Mouse (Mus musculus) lung, postnatal 0 days (tissue): ENCODE measurements around the gene Loxl3. TPM values are rescaled to one million over a fixed set of nuclear protein-coding genes. Genes with fewer than 3 reads are reported as not detected.

Source experiments
- ATAC-seq: fragments of 200-750 bp; cut with Nextera tagmentation; 2 replicates; pipeline ENCODE4 v1.8.0; 2017; ENCODE audit warnings: moderate library complexity
- DNase-seq: peaks from one replicate; pipeline ENCODE4 v3.0.0-alpha.2; 2016; ENCODE audit warnings: low spot score
- H3K27ac ChIP-seq: fragments of 300-500 bp; sonication (generic); 2 replicates; pipeline ENCODE4 v1.5.1; 2014; ENCODE audit warnings: antibody characterized with exemption, mild to moderate bottlenecking, low read length, mixed read lengths
- H3K27me3 ChIP-seq: fragments of 300-500 bp; sonication (generic); replicated peaks from 2 replicates; pipeline ENCODE4 v1.6.1; 2014; ENCODE audit warnings: low read length, mixed read lengths; ENCODE audit not compliant: insufficient read depth
- H3K36me3 ChIP-seq: fragments of 300-500 bp; sonication (generic); 2 replicates; pipeline ENCODE4 v1.6.1; 2014; ENCODE audit warnings: low read length, mixed read lengths; ENCODE audit not compliant: insufficient read depth
- H3K4me1 ChIP-seq: fragments of 300-500 bp; sonication (generic); 2 replicates; pipeline ENCODE4 v1.6.1; 2014; ENCODE audit warnings: antibody characterized with exemption, low read depth, low read length, mixed read lengths; ENCODE audit not compliant: insufficient read depth
- H3K4me2 ChIP-seq: fragments of 300-500 bp; sonication (generic); replicated peaks from 2 replicates; pipeline ENCODE4 v1.6.1; 2014; ENCODE audit warnings: low read depth, mild to moderate bottlenecking, low read length, moderate library complexity, mixed read lengths
- H3K4me3 ChIP-seq: fragments of 300-500 bp; sonication (generic); 2 replicates; pipeline ENCODE4 v1.5.1; 2014; ENCODE audit warnings: low read depth, low read length
- H3K9ac ChIP-seq: fragments of 300-500 bp; sonication (generic); replicated peaks from 2 replicates; pipeline ENCODE4 v1.6.1; 2014; ENCODE audit warnings: low read depth, mild to moderate bottlenecking
- H3K9me3 ChIP-seq: fragments of 300-500 bp; sonication (generic); 2 replicates; pipeline ENCODE4 v1.6.1; 2016; ENCODE audit warnings: low read length, mixed read lengths
- CTCF ChIP-seq: IDR thresholded peaks from 2 replicates; pipeline ENCODE4 v1.5.1; 2016; ENCODE audit warnings: antibody characterized with exemption, mild to moderate bottlenecking
- EP300 ChIP-seq: IDR thresholded peaks from 2 replicates; pipeline ENCODE4 v1.6.1; 2016; ENCODE audit warnings: antibody characterized with exemption, mild to moderate bottlenecking, control low read depth
- WGBS: fragments of 180-500 bp; shearing (Covaris S2); extraction: QIAGEN DNeasy Blood & Tissue Kit; methylation state at CpG from one replicate; pipeline ENCODE4 v1.1.7; 2014; 5-methylcytosine and 5-hydroxymethylcytosine counted together
- polyA plus RNA-seq: library from polyadenylated mRNA; unstranded; fragments of >200 nt; fragmentation: Nextera tagmentation; extraction: Ambion mirVana; gene quantifications from 2 replicates; pipeline ENCODE4 v1.2.1, GENCODE M21; 2015

The Loxl3 gene
- polyA plus RNA-seq, 1 experiment from 2014 or later = 10.1 TPM

DNA sequence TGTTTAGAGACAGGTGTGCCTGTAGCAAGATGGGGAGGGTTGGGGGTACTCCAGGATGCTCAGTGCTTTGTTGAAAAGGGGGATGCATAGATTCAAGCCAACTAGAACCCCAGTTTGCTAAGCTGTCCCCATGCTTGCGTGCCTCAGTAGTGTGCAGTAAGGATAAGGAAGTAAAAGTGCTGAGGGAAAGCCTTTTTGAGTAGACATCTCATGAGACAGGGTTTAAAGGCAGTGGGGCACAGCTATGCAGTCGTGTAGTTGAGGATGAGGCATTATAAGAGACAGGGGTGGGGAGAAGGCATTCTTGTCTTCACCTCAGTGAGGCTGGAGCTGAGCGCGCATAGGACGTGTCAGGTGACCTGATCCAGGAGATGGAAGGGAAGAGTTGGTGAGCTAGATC lies 6.6 kb downstream of the Loxl3 start:
- Histone ChIP-seq H3K36me3 (no peaks in the 10 kb centered on the region), H3K4me3 (no peak overlapping the region), H3K4me1 (no peaks in the 10 kb centered on the region; the same call in 1 of the 2 replicates), H3K4me2 (no peak overlapping the region), H3K9ac (no peak overlapping the region), H3K9me3 (no peaks in the 10 kb centered on the region), H3K27me3 (no peaks in the 10 kb centered on the region), H3K27ac (no peak overlapping the region)
- WGBS = 73% methylated on average over 5 of the region's 5 CpGs
- DNase-seq (no peak), ATAC-seq (no peak)
- no peak for TF ChIP-seq CTCF
- no peak for TF ChIP-seq EP300

DNA sequence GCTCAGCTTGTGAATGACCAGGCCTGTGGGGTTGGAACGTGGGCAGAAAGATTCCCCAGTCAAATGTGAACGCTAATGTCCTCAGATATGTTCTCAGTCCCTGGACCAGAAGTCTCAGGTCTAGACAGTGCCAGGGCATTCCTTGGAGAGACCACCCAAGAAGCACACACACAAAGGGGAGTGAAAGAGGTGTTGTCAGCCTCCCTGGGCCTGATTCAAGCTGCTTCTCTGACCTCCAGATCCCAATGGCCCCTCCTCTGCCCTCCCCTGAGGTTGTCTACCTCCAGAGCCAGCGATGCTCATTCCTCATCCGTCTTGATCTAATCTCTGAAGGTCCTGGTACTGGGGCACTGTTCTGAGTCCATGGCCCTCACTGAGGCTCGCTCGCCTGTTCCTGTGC lies 9.6 kb downstream of the Loxl3 start:
- DNase-seq (no peak), ATAC-seq (no peak)
- no peaks in the 10 kb centered on the region for H3K36me3 ChIP-seq
- no peak overlapping the region for H3K4me2 ChIP-seq
- H3K27me3 ChIP-seq = no peaks in the 10 kb centered on the region
- TF ChIP-seq EP300 (no peak), CTCF (no peak)
- no peak overlapping the region for H3K4me3 ChIP-seq
- H3K27ac ChIP-seq = no peak overlapping the region
- no peaks in the 10 kb centered on the region for H3K4me1 ChIP-seq
- no peak overlapping the region for H3K9ac ChIP-seq
- H3K9me3 ChIP-seq = no peaks in the 10 kb centered on the region
- WGBS = 53% methylated on average over 6 of the region's 6 CpGs

DNA sequence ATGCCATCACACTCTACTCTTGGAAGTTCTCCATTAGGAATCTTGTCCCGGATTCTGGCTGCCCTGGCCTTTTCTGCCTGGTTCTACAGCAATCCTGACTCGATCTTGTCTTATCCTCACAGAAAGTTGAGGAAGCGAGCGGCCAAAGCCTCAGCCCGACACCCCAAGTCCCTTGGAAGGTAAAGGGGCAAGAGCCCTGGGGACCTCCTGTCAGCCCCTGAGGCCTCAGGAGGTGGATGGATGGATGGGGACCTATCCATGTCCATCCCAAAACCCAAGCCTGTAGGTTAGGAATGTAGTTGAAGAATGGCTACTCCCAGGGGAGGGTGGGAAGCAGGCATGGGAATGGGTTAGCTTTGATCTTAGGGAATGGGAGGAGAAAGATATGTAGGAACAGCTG lies 10.0 kb downstream of the Loxl3 start:
- DNase-seq = no peak
- no peaks in the 10 kb centered on the region for H3K4me1 ChIP-seq

DNA sequence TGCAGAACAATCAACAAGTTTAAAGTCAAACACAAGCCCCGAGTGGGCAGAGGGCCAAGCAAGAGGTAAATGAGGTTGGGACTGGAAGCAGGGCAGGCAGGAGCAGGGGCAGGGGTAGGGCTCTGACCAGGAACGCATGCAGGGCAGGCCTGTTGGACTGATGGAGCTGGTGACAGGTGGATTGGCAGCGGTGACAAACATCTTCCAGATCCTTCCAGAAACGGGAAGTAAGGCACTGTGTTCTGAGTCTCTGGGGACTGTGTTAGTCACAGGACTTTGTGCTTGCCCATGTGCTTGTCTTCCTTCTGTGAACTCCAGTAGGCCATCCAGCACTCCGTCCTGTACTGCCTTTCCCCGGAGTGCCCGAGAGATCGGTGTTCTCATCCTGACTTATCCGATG lies 10.8 kb downstream of the Loxl3 start:
- no peak overlapping the region for H3K27ac ChIP-seq

More for the DNA sequence above, 10.0 kb downstream of the Loxl3 start:
- H3K4me2 ChIP-seq = no peak overlapping the region
- H3K4me3 ChIP-seq = no peak overlapping the region
- no peaks in the 10 kb centered on the region for H3K9me3 ChIP-seq
- H3K27ac ChIP-seq = no peak overlapping the region
- H3K36me3 ChIP-seq = no peaks in the 10 kb centered on the region
- H3K27me3 ChIP-seq = no peaks in the 10 kb centered on the region
- WGBS = 83% methylated on average over 5 of the region's 5 CpGs
- no peak for ATAC-seq
- TF ChIP-seq CTCF (no peak), EP300 (no peak)
- no peak overlapping the region for H3K9ac ChIP-seq

DNA sequence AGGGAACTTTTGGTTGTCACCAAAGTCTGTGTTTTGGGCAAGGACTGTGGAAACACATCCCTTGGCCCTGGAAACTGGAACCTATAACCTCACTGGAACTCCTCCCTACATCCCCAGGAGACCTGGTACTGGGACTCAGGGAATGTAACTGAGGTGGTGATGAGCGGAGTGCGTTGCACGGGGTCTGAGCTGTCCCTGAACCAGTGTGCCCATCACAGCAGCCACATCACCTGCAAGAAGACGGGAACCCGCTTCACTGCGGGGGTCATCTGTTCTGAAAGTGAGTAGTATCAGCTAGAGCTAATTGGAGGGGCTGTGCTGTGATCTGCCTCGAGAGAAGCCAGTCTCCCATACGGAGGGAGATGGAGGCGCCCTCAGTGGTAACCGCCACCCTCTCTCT lies 15.4 kb downstream of the Loxl3 start:
- Histone ChIP-seq H3K4me2 (no peak overlapping the region), H3K9ac (no peak overlapping the region), H3K4me1 (peaks cover 12% of the 10 kb centered on the region), H3K27me3 (no peaks in the 10 kb centered on the region), H3K27ac (no peak overlapping the region), H3K4me3 (no peak overlapping the region), H3K9me3 (no peaks in the 10 kb centered on the region), H3K36me3 (no peaks in the 10 kb centered on the region)
- DNase-seq = no peak
- 69% methylated on average over 10 of the region's 10 CpGs for WGBS
- no peak for ATAC-seq
- TF ChIP-seq CTCF (no peak), EP300 (no peak)

More for the DNA sequence above, 10.8 kb downstream of the Loxl3 start:
- Histone ChIP-seq H3K9me3 (no peaks in the 10 kb centered on the region), H3K4me2 (no peak overlapping the region), H3K4me3 (no peak overlapping the region), H3K27me3 (no peaks in the 10 kb centered on the region), H3K4me1 (no peaks in the 10 kb centered on the region), H3K9ac (no peak overlapping the region), H3K36me3 (no peaks in the 10 kb centered on the region)
- DNase-seq (no peak), ATAC-seq (no peak)
- TF ChIP-seq EP300 (no peak), CTCF (no peak)
- WGBS = 67% methylated on average over 9 of the region's 9 CpGs

DNA sequence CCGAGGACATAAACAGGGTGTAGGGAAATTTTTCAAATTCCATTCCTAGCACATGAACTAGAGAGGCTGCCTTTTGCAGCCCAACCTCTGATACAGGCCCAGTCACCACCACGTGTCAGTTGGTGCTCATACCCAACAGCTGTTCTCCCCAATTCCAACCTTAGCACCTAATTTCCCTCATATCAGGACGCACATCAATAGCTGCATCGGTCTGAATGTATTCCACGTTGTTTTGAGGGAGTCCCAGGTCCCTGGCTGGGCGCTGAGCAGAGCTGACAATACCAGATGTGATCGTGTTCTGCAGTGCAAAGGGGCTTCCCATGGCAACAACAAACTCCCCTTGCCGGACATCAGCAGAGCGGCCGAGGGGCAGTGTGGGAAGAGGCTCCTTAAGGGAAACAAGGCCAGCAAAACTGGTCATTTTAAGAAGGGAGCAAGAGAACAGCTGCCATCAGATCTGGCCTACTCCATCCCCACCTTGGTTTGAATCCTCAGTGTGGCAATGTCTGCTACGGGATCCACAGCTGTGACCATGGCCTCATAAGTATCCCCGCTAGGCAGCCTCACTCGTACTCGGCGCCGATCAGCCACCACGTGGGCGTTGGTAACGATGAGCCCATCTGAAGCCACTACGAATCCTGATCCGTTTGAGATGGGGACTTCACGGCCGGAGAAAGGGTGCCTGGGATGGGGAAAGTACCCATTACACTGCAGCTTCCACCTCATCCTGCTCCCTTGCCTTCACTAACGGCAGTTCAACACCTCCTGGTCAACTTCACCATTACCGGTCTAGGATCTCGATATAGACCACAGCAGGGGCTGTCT lies 19.4 kb downstream of the Loxl3 start:
- peak; percentile 62 for DNase-seq
- 0 out of 2 replicates have a peak, but pooled peaks cover 8% of the 10 kb centered on the region for H3K36me3 ChIP-seq
- H3K4me2 ChIP-seq = peak overlapping the region; percentile 99
- peak overlapping the region; percentile 74 for H3K4me3 ChIP-seq
- H3K9me3 ChIP-seq = no peaks in the 10 kb centered on the region
- no peaks in the 10 kb centered on the region for H3K27me3 ChIP-seq
- no peak for ATAC-seq
- H3K4me1 ChIP-seq = peaks cover 19% of the 10 kb centered on the region
- peak overlapping the region; percentile 60 for H3K27ac ChIP-seq
- WGBS = 1% methylated on average over 26 of the region's 26 CpGs
- H3K9ac ChIP-seq = peak overlapping the region; percentile 65
- no peak for TF ChIP-seq EP300
- TF ChIP-seq CTCF = 0 out of 2 replicates have a peak, but pooled peaks have one; percentile 1
